Mouse (Mus musculus): Measurements from ENCODE around the gene Ahcyl2.

GRCm38 (mm10) chr6:29916530-29917382, 148.9 kb downstream of the Ahcyl2 start, which contains the start of gene Strip2:
- TF ChIP-seq CTCF (IDR thresholded peaks at IDR 0.05) (no peak), EP300 (IDR thresholded peaks at IDR 0.05) (no peak)

Data from lung, postnatal 0 days (tissue).